Mouse (Mus musculus) testis, postnatal 10 days (tissue): ENCODE measurements around the gene Rnf10.

Experiments used
- DNase-seq: peaks from one replicate; pipeline ENCODE4 v3.0.0; 2021; ENCODE audit warnings: low spot score

Rnf10 gene

GRCm38 (mm10) chr5:115275998-115276397 is 3.3 kb upstream of the Rnf10 start:
- DNase-seq = peak; percentile 65

GRCm38 (mm10) chr5:115274771-115275170 is 2.1 kb upstream of the Rnf10 start:
- DNase-seq = no peak

- DNase-seq = no peak
Observed at GRCm38 (mm10) chr5:115274353-115274752, 1.7 kb upstream of the Rnf10 start.

GRCm38 (mm10) chr5:115273549-115274135 is 944 bp upstream of the Rnf10 start:
- DNase-seq = no peak

GRCm38 (mm10) chr5:115271931-115272811 is 527 bp downstream of the Rnf10 start:
- peak; percentile 76 for DNase-seq

GRCm38 (mm10) chr5:115269969-115270368 is 2.7 kb downstream of the Rnf10 start:
- DNase-seq = no peak

- DNase-seq = no peak
Observed at GRCm38 (mm10) chr5:115268266-115268665, 4.4 kb downstream of the Rnf10 start.

- DNase-seq = no peak
Observed at GRCm38 (mm10) chr5:115267469-115268045, 5.1 kb downstream of the Rnf10 start.

GRCm38 (mm10) chr5:115266787-115267468 is 5.8 kb downstream of the Rnf10 start:
- no peak for DNase-seq

- DNase-seq = no peak
Observed at GRCm38 (mm10) chr5:115266340-115266739, 6.4 kb downstream of the Rnf10 start.

GRCm38 (mm10) chr5:115262502-115263291 is 10.0 kb downstream of the Rnf10 start:
- DNase-seq = no peak

- DNase-seq = no peak
Observed at GRCm38 (mm10) chr5:115261880-115262279, 10.8 kb downstream of the Rnf10 start.

- DNase-seq = no peak
Observed at GRCm38 (mm10) chr5:115261141-115261540, 11.6 kb downstream of the Rnf10 start.

GRCm38 (mm10) chr5:115260356-115260755 is 12.3 kb downstream of the Rnf10 start:
- DNase-seq = no peak

- DNase-seq = no peak
Observed at GRCm38 (mm10) chr5:115256909-115257546, 15.7 kb downstream of the Rnf10 start.

- no peak for DNase-seq
Observed at GRCm38 (mm10) chr5:115255472-115255871, 17.2 kb downstream of the Rnf10 start.

- no peak for DNase-seq
Observed at GRCm38 (mm10) chr5:115240191-115240590, 32.5 kb downstream of the Rnf10 start.

- no peak for DNase-seq
Observed at GRCm38 (mm10) chr5:115238729-115239195, 33.9 kb downstream of the Rnf10 start.

- peak; percentile 94 for DNase-seq
Observed at GRCm38 (mm10) chr5:115237803-115238728, 34.6 kb downstream of the Rnf10 start.

- peak; percentile 97 for DNase-seq
Observed at GRCm38 (mm10) chr5:115235786-115236263, 36.9 kb downstream of the Rnf10 start, which contains the start of gene Pop5. Gene Pop5 (plus strand): TSS chr5:115235836.
